Mouse (Mus musculus): Measurements from ENCODE around the gene Ptpn23.
"Not testable (repeated sequence)": the region's sequence is repeated elsewhere in the genome, so short reads cannot be mapped to it uniquely, and the experiment has no call there.

The Ptpn23 gene

DNA sequence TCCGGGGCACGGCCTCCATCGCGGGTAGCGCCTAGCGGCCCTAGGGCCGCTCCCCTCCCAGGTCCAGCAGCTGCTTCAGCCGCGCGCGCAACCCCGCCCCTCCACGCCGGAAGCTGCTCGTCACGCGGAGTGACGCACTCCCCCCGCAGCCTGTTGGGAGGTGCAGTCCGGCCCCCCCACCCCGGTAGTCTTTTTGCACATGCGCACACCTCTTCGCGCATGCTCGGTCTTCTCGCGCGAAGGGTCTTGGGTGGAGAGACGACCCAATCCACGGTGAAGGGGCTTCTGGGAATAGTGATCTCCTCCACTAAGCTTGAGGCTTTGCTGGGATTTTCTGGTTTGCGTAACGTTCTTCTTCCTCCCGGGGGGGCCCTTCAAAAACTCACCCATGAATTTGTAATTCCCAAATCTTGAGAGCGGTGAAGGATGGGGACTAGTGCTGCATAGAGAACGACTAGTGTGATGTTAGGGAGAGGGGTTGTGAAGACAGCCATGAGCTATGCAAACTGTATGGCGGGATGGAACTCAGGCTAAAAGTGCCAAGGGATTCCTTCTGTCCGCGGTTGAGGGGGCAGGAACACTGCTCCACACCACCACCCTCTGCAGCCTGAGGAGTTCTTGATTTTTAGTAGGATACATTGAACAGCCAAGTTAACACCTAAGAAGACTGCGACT, at the start of gene Ptpn23:
Gene Ptpn23 (minus strand): TSS at position 115 of the 675 bp plus-strand sequence.
- peak; percentile 93 to 94 for DNase-seq (ENCODE audit: low spot score in 2 of 2)

DNA sequence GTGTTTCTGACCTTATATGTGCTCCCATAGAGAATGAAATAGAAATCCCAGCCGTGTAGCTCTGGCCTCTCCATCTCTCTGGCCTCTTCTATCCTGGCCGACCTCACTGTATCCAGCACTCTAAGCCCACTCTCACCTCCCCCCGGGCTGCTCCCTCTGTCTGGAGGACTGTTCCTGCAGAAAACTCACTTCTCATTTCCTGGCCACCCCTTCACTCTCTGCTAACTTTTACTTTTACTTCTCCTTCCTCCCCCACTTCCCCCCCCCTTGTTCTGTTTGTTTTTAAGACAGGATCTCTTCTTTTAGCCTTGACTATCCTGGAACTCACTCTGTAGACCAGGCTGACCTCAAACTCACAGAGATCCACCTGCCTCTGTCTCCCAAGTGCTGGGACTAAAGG, 44.5 kb upstream of the Ptpn23 start:
- peak in 1 of 2 experiments; percentile 36 for DNase-seq (ENCODE audit: low spot score in 2 of 2)

- peak; percentile 70 to 78 for DNase-seq (ENCODE audit: low spot score in 2 of 2)
Observed at GRCm38 (mm10) chr9:110448857-110449617, 41.0 kb upstream of the Ptpn23 start.

GRCm38 (mm10) chr9:110448356-110448755, 40.3 kb upstream of the Ptpn23 start:
- no peak for DNase-seq (ENCODE audit: low spot score in 2 of 2)

DNA sequence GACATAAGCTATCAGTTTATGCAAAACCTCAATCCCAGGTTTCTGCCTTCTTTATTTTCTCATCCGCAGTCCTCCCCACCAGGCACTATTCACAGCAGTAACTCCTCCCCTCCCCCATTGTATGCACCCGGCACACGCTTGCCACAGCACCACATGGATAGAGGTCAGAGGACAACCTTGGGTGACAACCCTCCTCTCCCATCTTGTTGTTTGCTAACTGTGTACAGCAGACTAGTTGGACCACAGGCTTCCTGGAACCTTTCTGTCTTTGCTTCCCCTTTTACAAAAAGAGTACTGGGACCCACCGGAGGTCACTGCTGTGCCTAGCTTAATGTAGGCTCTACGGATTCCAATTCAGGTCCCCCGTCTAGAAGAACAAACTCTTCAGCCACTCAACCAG, 32.5 kb upstream of the Ptpn23 start:
- DNase-seq (ENCODE audit: low spot score in 2 of 2), result no peak

GRCm38 (mm10) chr9:110440049-110440448, 32.0 kb upstream of the Ptpn23 start:
- no peak for DNase-seq (ENCODE audit: low spot score in 2 of 2)

GRCm38 (mm10) chr9:110436041-110436440, 28.0 kb upstream of the Ptpn23 start:
- no peak for DNase-seq (ENCODE audit: low spot score in 2 of 2)

DNA sequence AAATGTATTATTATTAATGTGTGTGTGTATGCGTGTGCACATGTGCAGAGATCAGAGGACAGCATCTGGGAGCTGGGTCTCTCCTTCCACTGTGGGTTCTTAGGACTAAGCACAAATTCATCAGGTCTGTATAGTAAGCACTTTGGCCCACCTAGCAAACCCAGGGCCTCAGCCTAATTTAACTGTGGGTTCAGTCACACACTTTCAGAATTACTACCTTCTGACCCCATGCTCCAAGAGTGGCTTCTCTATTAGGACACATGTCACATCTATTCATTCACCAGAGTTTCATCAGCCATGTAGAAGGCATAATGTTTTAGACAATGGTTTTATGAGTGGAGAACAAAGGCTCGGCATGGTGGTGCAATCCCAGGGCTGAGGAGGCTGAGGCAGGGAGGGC, 25.0 kb upstream of the Ptpn23 start:
- DNase-seq (ENCODE audit: low spot score in 2 of 2), result no peak

DNA sequence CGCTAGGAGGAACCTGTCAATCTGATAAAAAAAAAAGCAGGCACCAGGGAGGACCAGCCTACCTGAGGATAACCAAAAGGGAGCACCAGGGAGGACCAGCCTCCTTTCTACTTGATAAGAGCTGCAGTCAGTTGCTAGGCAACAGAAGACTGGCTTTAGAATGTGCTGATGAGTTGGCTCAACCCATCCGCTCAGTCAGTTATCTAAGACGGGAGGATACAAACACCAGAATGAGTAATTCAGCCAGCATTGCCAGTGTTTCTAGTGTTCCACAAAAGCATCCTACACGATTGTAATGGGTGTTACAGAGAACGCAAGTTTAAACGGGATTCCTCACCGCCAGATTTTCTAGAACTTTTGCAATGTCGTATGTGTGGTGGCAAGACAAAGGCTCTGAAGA, 23.2 kb upstream of the Ptpn23 start:
- no peak for DNase-seq (ENCODE audit: low spot score in 2 of 2)

GRCm38 (mm10) chr9:110419511-110420112, 11.6 kb upstream of the Ptpn23 start, which contains the start of gene Ngp:
TSS of gene Ngp (plus strand) at chr9:110419747.
- no peak for DNase-seq (ENCODE audit: low spot score in 2 of 2)

GRCm38 (mm10) chr9:110413785-110414184, 5.8 kb upstream of the Ptpn23 start:
- peak in 1 of 2 experiments; percentile 18 for DNase-seq (ENCODE audit: low spot score in 2 of 2)

- DNase-seq (ENCODE audit: low spot score in 2 of 2), result no peak
Observed at GRCm38 (mm10) chr9:110412926-110413325, 4.9 kb upstream of the Ptpn23 start.

GRCm38 (mm10) chr9:110410908-110411887, 3.2 kb upstream of the Ptpn23 start:
- DNase-seq (ENCODE audit: low spot score in 2 of 2), result peak; percentile 80 to 86

- DNase-seq (ENCODE audit: low spot score in 2 of 2), result no peak
Observed at GRCm38 (mm10) chr9:110407311-110408098, 508 bp downstream of the Ptpn23 start.

GRCm38 (mm10) chr9:110403240-110403639, 4.8 kb downstream of the Ptpn23 start:
- DNase-seq (ENCODE audit: low spot score in 2 of 2), result not testable (repeated sequence)

DNA sequence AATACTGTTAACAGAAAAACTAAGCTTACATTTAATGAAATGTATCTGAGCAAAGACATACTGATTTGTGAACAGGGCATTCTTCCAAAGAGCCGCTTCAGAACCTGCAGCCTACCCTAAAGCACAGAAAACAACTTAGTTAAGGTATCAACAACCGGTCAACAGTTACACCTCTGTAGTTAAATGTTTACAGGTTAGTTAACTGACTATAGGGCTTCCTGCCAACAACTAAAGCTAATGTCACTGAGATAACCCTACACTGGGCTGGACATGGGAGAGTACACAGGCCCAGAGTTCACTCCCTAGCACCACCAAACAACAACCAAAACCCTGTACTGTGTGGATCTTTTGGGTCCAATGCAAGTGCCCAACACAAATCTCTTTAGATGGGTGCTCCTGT, 5.3 kb downstream of the Ptpn23 start:
- DNase-seq (ENCODE audit: low spot score in 2 of 2), result no peak

DNA sequence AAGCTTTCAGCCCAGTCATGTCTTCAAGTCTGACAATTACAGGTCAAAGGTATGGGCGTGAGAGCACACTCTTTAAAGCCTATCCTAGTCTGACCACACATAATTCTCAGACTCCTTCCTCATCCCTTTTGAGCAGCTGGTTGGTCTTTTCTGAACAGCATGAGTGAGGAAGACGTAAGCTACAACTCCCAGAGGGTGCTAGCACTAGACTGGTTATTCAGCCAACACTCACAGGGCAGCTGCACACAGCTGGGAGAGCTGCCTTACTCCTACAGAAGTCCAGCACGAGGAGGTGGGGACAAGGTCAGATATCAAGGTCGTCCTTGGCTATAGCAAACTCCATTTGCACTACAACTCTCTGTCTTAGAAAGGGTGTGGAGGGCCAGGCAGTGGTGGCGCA, 7.4 kb downstream of the Ptpn23 start:
- DNase-seq (ENCODE audit: low spot score in 2 of 2), result no peak

- no peak for DNase-seq (ENCODE audit: low spot score in 2 of 2)
Observed at GRCm38 (mm10) chr9:110393295-110393694, 14.7 kb downstream of the Ptpn23 start.

- DNase-seq (ENCODE audit: low spot score in 2 of 2), result no peak
Observed at GRCm38 (mm10) chr9:110390843-110391242, 17.2 kb downstream of the Ptpn23 start.

- no peak for DNase-seq (ENCODE audit: low spot score in 2 of 2)
Observed at GRCm38 (mm10) chr9:110388011-110388410, 20.0 kb downstream of the Ptpn23 start.

All from spleen, postnatal 36 days (tissue).